Mouse (Mus musculus) embryonic facial prominence, embryonic 14.5 days (tissue): ENCODE results near the gene Plekhg4. TPM values are rescaled to one million over a fixed set of nuclear protein-coding genes. Genes with fewer than 3 reads are reported as not detected.

Source experiments
- ATAC-seq: fragments of 200-750 bp; cut with Nextera tagmentation; 2 replicates; pipeline ENCODE4 v1.8.0; 2017; ENCODE audit warnings: low read depth, moderate number of reproducible peaks, moderate TSS enrichment
- DNase-seq: peaks from one replicate; pipeline ENCODE4 v3.0.0-alpha.2; 2015; ENCODE audit warnings: low spot score
- H3K27ac ChIP-seq: fragments of 300-500 bp; sonication (generic); replicated peaks from 2 replicates; pipeline ENCODE4 v1.5.1; 2014; ENCODE audit warnings: low read depth, mild to moderate bottlenecking, low read length, moderate library complexity
- H3K27me3 ChIP-seq: fragments of 300-500 bp; sonication (generic); replicated peaks from 2 replicates; pipeline ENCODE4 v1.6.1; 2014; ENCODE audit warnings: low read length; ENCODE audit not compliant: control insufficient read depth, insufficient read depth
- H3K36me3 ChIP-seq: fragments of 300-500 bp; sonication (generic); 2 replicates; pipeline ENCODE4 v1.6.1; 2014; ENCODE audit warnings: low read length, mixed read lengths; ENCODE audit not compliant: control insufficient read depth, insufficient read depth
- H3K4me1 ChIP-seq: fragments of 300-500 bp; sonication (generic); 2 replicates; pipeline ENCODE4 v1.6.1; 2014; ENCODE audit warnings: antibody characterized with exemption, low read length; ENCODE audit not compliant: control insufficient read depth, insufficient read depth
- H3K4me2 ChIP-seq: fragments of 300-500 bp; sonication (generic); 2 replicates; pipeline ENCODE4 v1.6.1; 2014; ENCODE audit warnings: low read depth, mild to moderate bottlenecking, low read length, moderate library complexity, mixed read lengths
- H3K4me3 ChIP-seq: fragments of 300-500 bp; sonication (generic); 2 replicates; pipeline ENCODE4 v1.5.1; 2014; ENCODE audit warnings: low read depth, mild to moderate bottlenecking, low read length
- H3K9ac ChIP-seq: fragments of 300-500 bp; sonication (generic); 2 replicates; pipeline ENCODE4 v1.6.1; 2014; ENCODE audit warnings: low read depth, mild to moderate bottlenecking, low read length, moderate library complexity, mixed read lengths
- H3K9me3 ChIP-seq: fragments of 300-500 bp; sonication (generic); 2 replicates; pipeline ENCODE4 v1.6.1; 2016; ENCODE audit warnings: low read length; ENCODE audit not compliant: control insufficient read depth
- WGBS: fragments of 180-500 bp; shearing (Covaris S2); extraction: QIAGEN DNeasy Blood & Tissue Kit; methylation state at CpG from one replicate; pipeline ENCODE4 v1.1.7; 2014; 5-methylcytosine and 5-hydroxymethylcytosine counted together
- polyA plus RNA-seq: library from polyadenylated mRNA; unstranded; fragments of >200 nt; fragmentation: Nextera tagmentation; extraction: Ambion mirVana; gene quantifications from 2 replicates; pipeline ENCODE4 v1.2.1, GENCODE M21; 2014

Plekhg4 gene
- polyA plus RNA-seq, 1 experiment from 2014 or later = 0.25 TPM

DNA sequence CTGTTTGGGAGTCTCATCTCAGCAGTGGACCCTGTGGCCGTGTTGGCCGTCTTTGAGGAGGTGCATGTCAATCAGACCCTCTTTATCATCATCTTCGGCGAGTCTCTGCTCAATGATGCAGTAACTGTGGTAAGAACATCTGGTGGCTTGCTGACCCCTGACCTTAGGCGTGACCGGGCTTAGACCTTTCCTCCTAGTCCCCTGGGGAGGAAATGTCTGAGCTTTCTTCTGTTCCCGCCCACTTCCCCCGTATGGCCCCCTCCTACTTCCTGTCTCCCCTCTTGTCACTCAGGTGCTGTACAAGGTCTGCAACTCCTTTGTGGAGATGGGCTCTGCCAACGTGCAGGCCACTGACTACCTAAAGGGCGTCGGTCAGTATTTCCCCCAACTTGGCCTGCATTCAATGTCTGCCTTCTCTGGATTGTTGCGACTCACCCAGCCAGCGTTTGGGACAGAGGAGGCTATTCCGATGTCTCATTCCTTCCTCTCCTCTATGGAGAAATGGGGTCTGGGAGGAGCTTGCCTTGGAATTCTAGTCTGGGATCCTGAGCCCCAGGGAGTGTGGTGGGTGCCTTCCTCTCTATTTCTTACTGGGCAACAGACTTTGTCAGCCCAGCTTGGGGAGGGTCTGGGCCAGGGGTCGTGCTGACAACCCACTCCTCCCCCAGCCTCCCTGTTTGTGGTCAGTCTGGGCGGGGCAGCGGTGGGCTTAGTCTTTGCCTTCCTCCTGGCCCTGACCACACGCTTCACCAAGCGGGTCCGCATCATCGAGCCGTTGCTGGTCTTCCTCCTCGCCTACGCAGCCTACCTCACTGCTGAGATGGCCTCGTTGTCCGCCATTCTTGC lies 17.7 kb upstream of the Plekhg4 start:
- H3K27ac ChIP-seq = no peak overlapping the region
- DNase-seq (no peak), ATAC-seq (no peak)
- H3K4me2 ChIP-seq = no peak overlapping the region
- H3K4me3 ChIP-seq = no peak overlapping the region
- 0 out of 2 replicates have a peak, but pooled peaks cover 1% of the 10 kb centered on the region for H3K4me1 ChIP-seq
- H3K9ac ChIP-seq = no peak overlapping the region
- H3K9me3 ChIP-seq = no peaks in the 10 kb centered on the region
- H3K27me3 ChIP-seq = no peaks in the 10 kb centered on the region
- 56% methylated on average over 26 of the region's 26 CpGs for WGBS
- H3K36me3 ChIP-seq = 0 out of 2 replicates have a peak, but pooled peaks cover 3% of the 10 kb centered on the region

DNA sequence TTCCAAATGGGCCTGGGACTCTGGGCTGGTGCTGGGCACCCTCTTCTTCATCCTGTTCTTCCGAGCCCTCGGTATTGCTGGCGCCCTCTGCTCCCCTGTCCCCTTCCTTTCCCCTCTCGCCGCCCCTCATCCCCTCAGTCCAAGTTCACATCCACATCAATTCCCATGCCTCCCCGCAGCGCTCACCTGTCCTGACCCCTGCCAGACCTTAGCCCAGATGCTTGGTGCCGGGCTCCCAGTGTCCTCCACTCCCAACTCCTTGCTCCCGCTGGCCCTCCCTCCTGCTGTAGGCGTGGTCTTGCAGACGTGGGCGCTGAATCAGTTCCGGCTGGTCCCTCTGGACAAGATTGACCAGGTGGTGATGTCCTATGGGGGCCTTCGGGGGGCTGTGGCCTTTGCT lies 16.4 kb upstream of the Plekhg4 start:
- no peaks in the 10 kb centered on the region for H3K9me3 ChIP-seq
- no peak overlapping the region for H3K4me2 ChIP-seq
- DNase-seq = no peak
- no peak for ATAC-seq
- WGBS = 83% methylated on average over 14 of the region's 14 CpGs
- H3K4me3 ChIP-seq = no peak overlapping the region
- no peaks in the 10 kb centered on the region for H3K27me3 ChIP-seq
- H3K9ac ChIP-seq = no peak overlapping the region
- 0 out of 2 replicates have a peak, but pooled peaks cover 3% of the 10 kb centered on the region for H3K36me3 ChIP-seq
- H3K27ac ChIP-seq = no peak overlapping the region
- no peaks in the 10 kb centered on the region for H3K4me1 ChIP-seq

DNA sequence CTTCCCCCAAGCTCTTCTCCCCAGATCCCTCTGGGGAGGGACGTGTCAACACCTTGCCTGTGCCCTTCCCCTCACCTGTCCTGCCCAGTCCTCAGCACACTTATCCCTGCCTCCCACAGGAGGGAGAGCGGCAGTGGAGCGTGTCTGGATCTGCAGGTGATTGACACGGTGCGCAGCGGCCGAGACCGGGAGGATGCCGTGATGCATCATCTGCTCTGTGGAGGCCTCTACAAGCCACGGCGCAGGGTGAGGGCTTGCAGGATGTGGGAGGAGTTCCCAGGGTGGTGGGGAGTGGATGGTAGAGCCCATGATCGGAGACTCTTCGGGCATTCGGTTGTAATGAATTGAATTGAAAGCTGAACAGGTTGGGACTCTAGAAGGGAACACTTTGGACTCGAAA lies 13.9 kb upstream of the Plekhg4 start:
- Histone ChIP-seq H3K9ac (no peak overlapping the region), H3K27ac (no peak overlapping the region), H3K4me2 (no peak overlapping the region), H3K27me3 (no peaks in the 10 kb centered on the region), H3K36me3 (peaks cover 3% of the 10 kb centered on the region; the same call in 1 of the 2 replicates), H3K4me1 (no peaks in the 10 kb centered on the region), H3K4me3 (no peak overlapping the region), H3K9me3 (no peaks in the 10 kb centered on the region)
- DNase-seq = no peak
- 68% methylated on average over 15 of the region's 15 CpGs for WGBS
- ATAC-seq = no peak

DNA sequence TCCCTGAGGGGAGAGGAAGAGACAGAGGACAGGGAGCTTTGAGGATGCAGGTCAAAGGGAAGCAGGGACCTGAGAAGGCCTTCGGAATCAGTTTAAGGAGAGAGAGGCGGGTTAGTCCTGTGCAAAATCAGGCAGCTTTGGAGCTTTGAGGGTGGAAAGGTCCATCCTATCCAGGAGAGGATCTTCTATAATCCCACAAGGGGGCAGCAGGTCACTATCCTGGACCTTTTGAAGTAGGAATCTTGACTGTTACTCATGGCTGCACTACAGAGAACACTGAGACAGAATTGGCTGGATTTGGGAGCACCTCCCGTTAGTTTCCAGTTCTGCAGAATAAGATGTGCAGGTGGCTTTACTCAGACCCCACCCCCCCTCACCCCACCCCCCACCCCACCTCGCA lies 13.4 kb upstream of the Plekhg4 start:
- Histone ChIP-seq H3K4me3 (no peak overlapping the region), H3K27me3 (no peaks in the 10 kb centered on the region), H3K4me1 (no peaks in the 10 kb centered on the region), H3K36me3 (peaks cover 3% of the 10 kb centered on the region; the same call in 1 of the 2 replicates), H3K27ac (no peak overlapping the region), H3K9ac (no peak overlapping the region), H3K4me2 (no peak overlapping the region), H3K9me3 (no peaks in the 10 kb centered on the region)
- ATAC-seq (no peak), DNase-seq (peak; percentile 79)
- 30% methylated on average over 4 of the region's 4 CpGs for whole genome bisulfite sequencing

DNA sequence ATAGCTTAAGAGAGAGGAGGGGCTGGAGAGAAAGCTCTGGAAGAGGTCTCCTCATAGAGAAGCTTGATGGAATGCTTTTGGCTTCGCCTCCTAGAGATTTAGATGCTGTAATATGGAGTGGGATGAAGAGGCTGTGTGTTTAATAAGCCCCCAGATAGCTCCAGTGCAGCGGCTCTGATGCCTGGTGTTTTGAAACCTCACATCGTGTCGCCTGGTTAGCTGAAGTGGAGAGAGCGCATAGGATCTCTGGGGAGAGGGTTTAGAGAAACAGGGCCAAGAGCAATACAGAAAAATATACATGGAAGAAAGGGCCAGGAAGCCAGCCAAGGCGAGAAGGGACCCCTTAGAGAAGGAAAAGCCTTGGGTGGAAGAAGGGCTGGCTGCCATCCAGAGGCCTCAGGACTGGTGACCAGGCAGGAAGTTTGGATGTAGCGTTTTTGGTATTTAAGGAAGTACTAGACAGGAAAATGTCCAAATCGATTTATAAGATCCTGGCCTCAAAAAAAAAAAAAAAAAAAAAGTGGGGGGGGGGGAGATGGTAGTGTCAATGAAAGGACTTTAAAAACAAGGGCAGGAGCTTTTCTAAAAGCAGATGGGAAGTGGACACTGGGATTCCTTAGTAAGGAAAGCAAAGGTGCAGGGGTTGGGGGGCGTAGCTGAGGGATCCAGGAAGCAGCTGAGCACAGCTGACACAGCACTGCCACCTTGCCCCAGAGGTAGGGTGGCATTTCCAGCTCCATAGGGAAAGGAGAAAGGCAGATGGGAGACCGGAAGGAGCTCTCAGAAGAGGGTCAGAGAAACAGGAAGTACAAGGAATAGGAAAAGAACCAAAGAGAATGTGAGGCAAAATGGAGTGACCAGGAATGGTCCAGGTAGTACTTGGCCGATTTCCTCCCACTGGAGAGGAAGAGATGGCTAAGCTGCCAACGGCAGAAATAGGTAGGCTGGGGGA lies 11.0 kb upstream of the Plekhg4 start:
- Histone ChIP-seq H3K4me3 (no peak overlapping the region), H3K27ac (no peak overlapping the region; the same call in 1 of the 2 replicates), H3K36me3 (peaks cover 10% of the 10 kb centered on the region), H3K4me2 (no peak overlapping the region), H3K9me3 (peaks cover 3% of the 10 kb centered on the region; the same call in 1 of the 2 replicates), H3K9ac (no peak overlapping the region), H3K4me1 (no peaks in the 10 kb centered on the region), H3K27me3 (no peaks in the 10 kb centered on the region)
- WGBS = 66% methylated on average over 12 of the region's 12 CpGs
- DNase-seq (peak; percentile 67), ATAC-seq (no peak)

DNA sequence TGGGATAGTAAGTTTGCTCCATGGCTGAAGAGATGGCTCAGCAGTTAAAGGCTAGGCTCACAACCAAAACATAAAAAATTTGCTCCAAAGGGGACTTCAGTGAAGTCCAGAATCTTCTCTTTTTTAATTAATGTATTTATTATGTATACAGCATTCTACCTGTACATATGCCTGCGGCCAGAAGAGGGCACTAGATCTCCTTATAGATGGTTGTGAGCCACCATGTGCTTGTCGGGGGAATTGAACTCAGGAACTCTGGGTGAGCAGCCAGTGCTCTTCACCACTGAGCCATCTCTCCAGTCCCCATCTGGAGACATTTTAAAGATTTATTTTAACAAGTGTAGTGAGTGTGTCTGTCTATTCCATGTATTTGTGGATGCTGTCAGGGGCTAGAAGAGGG lies 6.0 kb upstream of the Plekhg4 start:
- H3K27me3 ChIP-seq = no peaks in the 10 kb centered on the region
- H3K36me3 ChIP-seq = peaks cover 21% of the 10 kb centered on the region
- 63% methylated on average over 2 of the region's 2 CpGs for WGBS
- H3K9ac ChIP-seq = no peak overlapping the region
- no peak overlapping the region for H3K4me3 ChIP-seq
- ATAC-seq = no peak
- no peak for DNase-seq
- no peaks in the 10 kb centered on the region for H3K4me1 ChIP-seq
- peaks cover 3% of the 10 kb centered on the region; the same call in 1 of the 2 replicates for H3K9me3 ChIP-seq
- H3K27ac ChIP-seq = no peak overlapping the region
- H3K4me2 ChIP-seq = no peak overlapping the region

DNA sequence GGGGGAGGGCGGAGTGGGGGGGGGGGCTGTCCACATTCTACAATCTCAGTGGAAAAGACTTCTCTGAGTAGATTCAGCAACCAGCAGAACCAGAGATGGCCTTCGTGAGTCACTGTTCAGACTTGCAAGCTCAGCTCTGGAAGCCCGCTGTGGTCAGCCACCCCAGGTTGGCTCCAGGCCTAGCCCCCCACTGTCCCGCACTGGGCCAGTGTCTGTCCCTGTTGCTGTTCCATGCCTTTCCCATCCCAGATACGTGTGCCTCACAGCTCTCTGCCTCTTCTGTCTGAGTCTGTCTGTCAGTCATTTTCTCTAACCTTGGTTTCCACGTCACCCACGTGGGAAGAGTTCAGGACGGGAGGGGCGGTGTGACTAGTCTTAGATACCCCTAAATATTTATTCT lies 601 bp upstream of the Plekhg4 start:
- no peak overlapping the region for H3K4me2 ChIP-seq
- H3K4me1 ChIP-seq = no peaks in the 10 kb centered on the region
- H3K27ac ChIP-seq = no peak overlapping the region
- no peaks in the 10 kb centered on the region for H3K27me3 ChIP-seq
- ATAC-seq (no peak), DNase-seq (no peak)
- H3K4me3 ChIP-seq = no peak overlapping the region
- 71% methylated on average over 9 of the region's 9 CpGs for WGBS
- peaks cover 9% of the 10 kb centered on the region; the same call in 1 of the 2 replicates for H3K36me3 ChIP-seq
- no peaks in the 10 kb centered on the region for H3K9me3 ChIP-seq
- H3K9ac ChIP-seq = no peak overlapping the region

DNA sequence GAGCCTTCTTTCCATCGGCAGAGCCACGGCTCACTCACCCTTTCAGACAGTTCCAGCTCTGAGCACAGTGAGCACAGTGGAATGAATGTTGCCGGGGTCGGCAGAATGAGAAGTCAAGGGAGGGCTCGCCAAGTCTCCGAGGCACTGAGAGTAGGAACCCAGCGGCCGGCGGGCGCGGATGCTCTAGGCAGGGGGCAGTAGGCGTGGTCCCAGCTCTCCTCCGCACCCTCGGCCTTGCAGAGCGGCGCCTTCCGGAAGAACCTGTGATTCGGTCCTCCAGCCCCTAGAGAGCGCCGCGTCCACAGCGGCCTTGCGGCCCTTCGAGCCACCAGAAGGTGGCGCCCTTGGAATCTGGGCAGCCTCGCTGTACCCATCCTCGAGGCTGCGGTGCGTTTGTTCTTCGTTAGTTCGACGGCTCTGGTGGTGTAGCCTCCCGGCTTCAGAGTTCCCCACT lies 1.5 kb downstream of the Plekhg4 start:
- DNase-seq (peak; percentile 33), ATAC-seq (peak; percentile 11; the same call in 1 of the 2 replicates)
- 36% methylated on average over 27 of the region's 33 CpGs for WGBS
- Histone ChIP-seq H3K36me3 (no peaks in the 10 kb centered on the region), H3K27ac (no peak overlapping the region), H3K4me2 (peak overlapping the region; percentile 43), H3K9me3 (no peaks in the 10 kb centered on the region), H3K9ac (peak overlapping the region; percentile 20), H3K4me3 (peak overlapping the region; percentile 18), H3K4me1 (peaks cover 7% of the 10 kb centered on the region), H3K27me3 (no peaks in the 10 kb centered on the region)
